Mouse (Mus musculus) left cerebral cortex, adult 6 months (tissue): ENCODE data around the gene Vmn1r13. TPM values are rescaled to one million over a fixed set of nuclear protein-coding genes. Genes with fewer than 3 reads are reported as not detected.

Experiments used
- long read RNA-seq, 2 experiments: library from polyadenylated mRNA; unstranded; transcript quantifications; one replicate each; pipeline ENCODE4 v2.0.0; 2019 to 2020
- polyA plus RNA-seq: library from polyadenylated mRNA; unstranded; fragments of <200 nt; fragmentation: Nextera tagmentation; gene quantifications from 2 replicates; pipeline ENCODE4 v1.2.3, GENCODE M21; 2021

Vmn1r13 gene
- polyA plus RNA-seq = not detected in 2 replicates
- long read RNA-seq, experiment 1 = 0 reads
- long read RNA-seq, experiment 2 = 0 reads

DNA sequence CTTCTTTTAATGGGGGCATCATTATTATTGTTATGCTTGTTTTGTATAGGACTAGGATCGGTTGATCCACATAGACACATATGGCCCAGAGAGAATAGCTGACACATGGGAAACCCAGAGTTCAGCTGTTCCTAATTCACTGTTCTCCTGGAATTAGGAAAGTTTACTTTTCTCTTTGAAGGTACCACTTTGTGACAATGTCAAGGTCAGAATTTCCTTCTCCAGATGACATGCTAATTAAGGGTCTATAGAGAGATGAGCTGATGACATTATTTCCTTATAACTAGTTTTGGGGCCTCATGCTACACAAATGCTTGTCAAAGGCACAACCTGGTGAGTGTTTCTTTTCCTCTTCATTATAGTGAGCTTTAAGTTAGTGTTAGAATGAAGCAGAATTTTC, at the start of gene Vmn1r13:
Vmn1r13 (plus strand) TSS at position 301 of the 400 bp plus-strand sequence.

DNA sequence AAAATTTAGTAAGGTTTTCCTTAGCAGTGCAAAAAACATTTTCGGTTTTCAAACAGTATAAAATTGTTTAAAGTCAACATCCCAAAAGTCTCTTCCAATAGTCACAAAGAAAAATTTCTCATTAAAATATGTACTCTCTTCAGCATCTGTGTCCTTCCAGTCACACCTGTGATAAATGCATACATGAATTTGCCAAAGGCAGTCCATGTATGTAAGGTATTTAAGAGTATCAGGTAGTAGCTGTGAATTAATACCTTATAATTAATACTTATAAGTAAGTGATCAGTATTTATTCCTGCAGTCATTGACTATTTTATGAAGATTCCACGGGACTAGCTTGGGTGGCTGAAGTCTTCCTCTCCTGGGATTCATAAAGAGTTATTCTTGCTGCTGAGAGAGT, 46.5 kb upstream of the Vmn1r13 start, which contains the start of gene Vmn1r12:
Vmn1r12 (plus strand) TSS at position 301 of the 400 bp plus-strand sequence.

GRCm38 (mm10) chr6:57231386-57231785, 28.3 kb downstream of the Vmn1r13 start, which contains the start of gene Vmn1r14:
Vmn1r14 (plus strand) TSS chr6:57231686.

GRCm38 (mm10) chr6:57257652-57258051, 54.6 kb downstream of the Vmn1r13 start, which contains the start of gene Vmn1r15:
Vmn1r15 (plus strand) TSS chr6:57257952.

Other genes with a start within 250 kb of the Vmn1r13 start
- gene Vmn1r5, start 233.0 kb upstream of the Vmn1r13 start, polyA plus RNA-seq = not detected in 2 replicates
- gene Vmn1r6, start 206.0 kb upstream of the Vmn1r13 start, polyA plus RNA-seq = not detected in 2 replicates
- gene Vmn1r7, start 178.0 kb upstream of the Vmn1r13 start, polyA plus RNA-seq = not detected in 2 replicates
- not detected in 2 replicates for gene Vmn1r8, start 171.0 kb upstream of the Vmn1r13 start, polyA plus RNA-seq
- not detected in 2 replicates for gene Vmn1r9, start 136.5 kb upstream of the Vmn1r13 start, polyA plus RNA-seq
- gene Vmn1r10, start 93.8 kb upstream of the Vmn1r13 start, polyA plus RNA-seq = not detected in 2 replicates
- not detected in 2 replicates for gene Vmn1r11, start 69.8 kb upstream of the Vmn1r13 start, polyA plus RNA-seq
- gene Vmn1r12, start 46.4 kb upstream of the Vmn1r13 start, polyA plus RNA-seq = not detected in 2 replicates
- not detected in 2 replicates for gene Vmn1r14, start 28.4 kb downstream of the Vmn1r13 start, polyA plus RNA-seq
- gene Vmn1r15, start 54.7 kb downstream of the Vmn1r13 start, polyA plus RNA-seq = not detected in 2 replicates
- not detected in 2 replicates for gene Vmn1r16, start 126.2 kb downstream of the Vmn1r13 start, polyA plus RNA-seq
- gene Vmn1r17, start 160.4 kb downstream of the Vmn1r13 start, polyA plus RNA-seq = not detected in 2 replicates
- not detected in 2 replicates for gene Vmn1r18, start 192.5 kb downstream of the Vmn1r13 start, polyA plus RNA-seq
- gene Vmn1r19, start 200.5 kb downstream of the Vmn1r13 start, polyA plus RNA-seq = not detected in 2 replicates
- gene Vmn1r20, start 225.6 kb downstream of the Vmn1r13 start, polyA plus RNA-seq = not detected in 2 replicates